Mouse (Mus musculus) megakaryocyte, embryonic 14.5 days (primary cell): ENCODE measurements around the gene Cped1.

ENCODE experiments used
- FLI1 ChIP-seq: IDR thresholded peaks from 2 replicates; pipeline ENCODE4 v1.6.1; 2012; ENCODE audit warnings: low read length, inconsistent platforms, mixed read lengths
- GATA1 ChIP-seq: IDR thresholded peaks from 3 replicates; pipeline ENCODE4 v1.6.1; 2012; ENCODE audit warnings: mixed read lengths, low read length, inconsistent platforms, borderline replicate concordance

GRCm38 (mm10) chr6:22269840-22270521 is 284.3 kb downstream of the Cped1 start:
- no peak for TF ChIP-seq GATA1
- no peak for TF ChIP-seq FLI1
